Mouse (Mus musculus) erythroblast, embryonic 14.5 days (primary cell): ENCODE data around the gene Smyd2.

Source experiments
- GATA1 ChIP-seq: IDR thresholded peaks from 2 replicates; pipeline ENCODE4 v1.6.1; 2012; ENCODE audit warnings: low read length, inconsistent platforms, mixed read lengths
- TAL1 ChIP-seq: IDR thresholded peaks from 3 replicates; pipeline ENCODE4 v1.6.1; 2012; ENCODE audit warnings: low read length, inconsistent platforms, mixed read lengths

- no peak for TF ChIP-seq GATA1
- no peak for TF ChIP-seq TAL1
Observed at GRCm38 (mm10) chr1:189885975-189886374, 36.2 kb downstream of the Smyd2 start.
